Mouse (Mus musculus): ENCODE data around the gene Frmd5. TPM values are rescaled to one million over a fixed set of nuclear protein-coding genes. Genes with fewer than 3 reads are reported as not detected.

Gene Frmd5
- polyA plus RNA-seq, 1 experiment from 2014 or later = 27.9 TPM

- Histone ChIP-seq H3K27ac (ENCODE audit: low read length) (no peak overlapping the region), H3K4me2 (ENCODE audit: low read length) (no peak overlapping the region), H3K4me3 (ENCODE audit: low read depth, low read length) (no peak overlapping the region), H3K9me3 (replicated peaks; ENCODE audit: control insufficient read depth, low read length, poor library complexity, severe bottlenecking) (no peaks in the 10 kb centered on the region), H3K4me1 (ENCODE audit: control insufficient read depth, insufficient read depth, low read length) (peaks cover under 1% of the 10 kb centered on the region; the same call in 1 of the 2 replicates), H3K27me3 (ENCODE audit: control insufficient read depth, insufficient read depth, low read depth, low read length) (no peaks in the 10 kb centered on the region), H3K36me3 (ENCODE audit: control insufficient read depth, insufficient read depth, low read length) (no peaks in the 10 kb centered on the region), H3K9ac (ENCODE audit: low read depth, low read length) (no peak overlapping the region)
- no peak for ATAC-seq
- WGBS = 96% methylated on average over 1 of the region's 1 CpGs
Measured at GRCm38 (mm10) chr2:121756336-121756735, 50.6 kb downstream of the Frmd5 start.

DNA sequence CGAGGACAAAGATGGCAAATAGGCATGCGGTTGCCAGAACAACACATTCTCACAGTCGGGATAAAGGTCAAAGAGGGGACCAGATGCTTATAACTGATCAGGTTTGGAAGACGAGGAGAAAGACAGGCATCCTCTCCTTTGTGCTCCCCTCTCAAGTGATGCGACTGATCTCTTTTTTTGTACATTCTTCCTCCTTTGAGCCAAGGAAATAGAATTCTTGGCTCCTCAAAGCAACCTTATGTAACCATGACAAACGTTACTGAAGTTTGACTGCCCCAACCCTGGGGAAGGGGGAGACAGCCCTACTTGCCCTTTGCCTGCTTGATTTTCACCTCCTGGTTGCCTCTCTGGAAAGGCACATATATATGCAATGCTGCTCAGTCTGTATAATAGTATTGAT, 51.8 kb downstream of the Frmd5 start:
- Histone ChIP-seq H3K9me3 (replicated peaks; ENCODE audit: control insufficient read depth, low read length, poor library complexity, severe bottlenecking) (no peaks in the 10 kb centered on the region), H3K36me3 (ENCODE audit: control insufficient read depth, insufficient read depth, low read length) (no peaks in the 10 kb centered on the region), H3K27ac (ENCODE audit: low read length) (no peak overlapping the region), H3K4me1 (ENCODE audit: control insufficient read depth, insufficient read depth, low read length) (peaks cover 2% of the 10 kb centered on the region; the same call in 1 of the 2 replicates), H3K9ac (ENCODE audit: low read depth, low read length) (no peak overlapping the region), H3K4me2 (ENCODE audit: low read length) (no peak overlapping the region), H3K4me3 (ENCODE audit: low read depth, low read length) (no peak overlapping the region), H3K27me3 (ENCODE audit: control insufficient read depth, insufficient read depth, low read depth, low read length) (no peaks in the 10 kb centered on the region)
- ATAC-seq = no peak
- WGBS = 8% methylated on average over 6 of the region's 6 CpGs

- peaks cover 5% of the 10 kb centered on the region for H3K9me3 ChIP-seq (replicated peaks; ENCODE audit: control insufficient read depth, low read length, poor library complexity, severe bottlenecking)
- no peak overlapping the region for H3K9ac ChIP-seq (ENCODE audit: low read depth, low read length)
- peaks cover 2% of the 10 kb centered on the region; the same call in 1 of the 2 replicates for H3K4me1 ChIP-seq (ENCODE audit: control insufficient read depth, insufficient read depth, low read length)
- H3K27me3 ChIP-seq (ENCODE audit: control insufficient read depth, insufficient read depth, low read depth, low read length) = no peaks in the 10 kb centered on the region
- 87% methylated on average over 6 of the region's 6 CpGs for WGBS
- no peak for ATAC-seq
- no peaks in the 10 kb centered on the region for H3K36me3 ChIP-seq (ENCODE audit: control insufficient read depth, insufficient read depth, low read length)
- no peak overlapping the region for H3K4me2 ChIP-seq (ENCODE audit: low read length)
- no peak overlapping the region for H3K4me3 ChIP-seq (ENCODE audit: low read depth, low read length)
- H3K27ac ChIP-seq (ENCODE audit: low read length) = no peak overlapping the region
Measured at GRCm38 (mm10) chr2:121750121-121750520, 56.8 kb downstream of the Frmd5 start.

GRCm38 (mm10) chr2:121741151-121741550, 65.7 kb downstream of the Frmd5 start:
- Histone ChIP-seq H3K9me3 (replicated peaks; ENCODE audit: control insufficient read depth, low read length, poor library complexity, severe bottlenecking) (peaks cover 2% of the 10 kb centered on the region; the same call in 1 of the 2 replicates), H3K27ac (ENCODE audit: low read length) (no peak overlapping the region), H3K36me3 (ENCODE audit: control insufficient read depth, insufficient read depth, low read length) (no peaks in the 10 kb centered on the region), H3K4me3 (ENCODE audit: low read depth, low read length) (no peak overlapping the region), H3K9ac (ENCODE audit: low read depth, low read length) (no peak overlapping the region), H3K4me1 (ENCODE audit: control insufficient read depth, insufficient read depth, low read length) (no peaks in the 10 kb centered on the region), H3K27me3 (ENCODE audit: control insufficient read depth, insufficient read depth, low read depth, low read length) (no peaks in the 10 kb centered on the region), H3K4me2 (ENCODE audit: low read length) (no peak overlapping the region)
- WGBS = 95% methylated on average over 2 of the region's 2 CpGs
- ATAC-seq = no peak

DNA sequence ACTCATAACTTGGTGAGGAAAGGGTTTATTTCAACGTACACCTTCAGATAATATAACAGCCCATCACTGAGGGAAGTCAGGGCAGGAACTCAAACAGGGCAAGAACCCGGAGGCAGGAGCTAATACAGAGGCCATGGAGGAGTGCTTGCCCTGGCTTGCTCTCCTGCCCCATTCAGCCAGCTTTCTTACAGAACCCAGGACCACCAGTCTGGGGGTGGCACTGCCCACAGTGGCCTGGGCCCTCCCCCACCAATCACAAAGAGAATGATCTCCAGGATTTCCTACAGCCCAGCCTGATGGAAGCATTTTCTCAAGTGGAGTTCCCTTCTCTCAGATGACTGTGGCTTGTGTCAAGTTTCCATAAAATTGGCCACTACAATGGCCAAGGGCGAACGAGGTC, 67.5 kb downstream of the Frmd5 start:
- no peak for ATAC-seq
- 96% methylated on average over 4 of the region's 4 CpGs for WGBS
- no peak overlapping the region for H3K27ac ChIP-seq (ENCODE audit: low read length)
- no peaks in the 10 kb centered on the region for H3K4me1 ChIP-seq (ENCODE audit: control insufficient read depth, insufficient read depth, low read length)
- no peak overlapping the region for H3K9ac ChIP-seq (ENCODE audit: low read depth, low read length)
- H3K4me2 ChIP-seq (ENCODE audit: low read length) = no peak overlapping the region
- H3K27me3 ChIP-seq (ENCODE audit: control insufficient read depth, insufficient read depth, low read depth, low read length) = no peaks in the 10 kb centered on the region
- H3K9me3 ChIP-seq (replicated peaks; ENCODE audit: control insufficient read depth, low read length, poor library complexity, severe bottlenecking) = no peaks in the 10 kb centered on the region
- no peaks in the 10 kb centered on the region for H3K36me3 ChIP-seq (ENCODE audit: control insufficient read depth, insufficient read depth, low read length)
- H3K4me3 ChIP-seq (ENCODE audit: low read depth, low read length) = no peak overlapping the region

DNA sequence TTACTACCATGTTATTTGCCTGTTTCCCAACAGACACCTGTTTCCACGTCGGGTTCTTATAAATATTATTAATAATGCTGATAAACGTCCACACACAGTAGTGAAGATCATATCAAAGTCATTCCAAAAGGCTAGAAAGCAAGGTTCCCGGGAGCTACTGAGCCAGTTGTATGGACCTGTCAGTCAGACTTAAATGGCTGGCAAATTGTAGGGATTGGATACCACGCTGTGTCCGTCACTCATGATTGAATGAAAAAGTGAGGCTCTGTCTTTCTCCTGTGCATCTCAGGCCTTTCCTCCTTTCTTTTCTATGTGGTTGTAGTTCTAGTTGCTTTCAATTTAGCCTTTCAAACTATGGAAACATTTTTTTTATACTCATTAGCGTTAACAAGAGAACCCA, 73.5 kb downstream of the Frmd5 start:
- Histone ChIP-seq H3K27me3 (ENCODE audit: control insufficient read depth, insufficient read depth, low read depth, low read length) (no peaks in the 10 kb centered on the region), H3K4me1 (ENCODE audit: control insufficient read depth, insufficient read depth, low read length) (0 out of 2 replicates have a peak, but pooled peaks cover 2% of the 10 kb centered on the region), H3K27ac (ENCODE audit: low read length) (no peak overlapping the region), H3K9ac (ENCODE audit: low read depth, low read length) (no peak overlapping the region), H3K4me2 (ENCODE audit: low read length) (no peak overlapping the region), H3K9me3 (replicated peaks; ENCODE audit: control insufficient read depth, low read length, poor library complexity, severe bottlenecking) (no peaks in the 10 kb centered on the region), H3K4me3 (ENCODE audit: low read depth, low read length) (no peak overlapping the region), H3K36me3 (ENCODE audit: control insufficient read depth, insufficient read depth, low read length) (no peaks in the 10 kb centered on the region)
- whole genome bisulfite sequencing = 43% methylated on average over 7 of the region's 7 CpGs
- ATAC-seq = no peak

DNA sequence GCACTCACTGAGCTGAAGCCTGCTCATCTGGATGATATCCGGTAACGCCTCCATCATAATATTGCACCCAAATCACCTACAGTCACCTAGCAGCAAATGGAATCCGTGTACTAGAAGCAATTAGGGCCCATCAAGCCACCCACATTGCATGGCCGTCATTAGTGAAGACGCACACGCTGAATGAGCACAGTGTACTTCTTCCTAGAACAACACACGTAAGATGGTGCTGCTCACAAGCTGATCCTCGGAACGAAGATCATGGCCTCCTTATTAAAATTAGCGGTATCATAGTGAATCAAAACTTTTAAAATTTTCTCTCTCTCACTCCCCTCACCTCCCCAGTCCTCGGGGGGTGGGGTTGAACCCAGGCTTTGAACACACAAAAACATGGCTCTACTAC, 76.4 kb downstream of the Frmd5 start:
- Histone ChIP-seq H3K9ac (ENCODE audit: low read depth, low read length) (no peak overlapping the region), H3K4me2 (ENCODE audit: low read length) (no peak overlapping the region), H3K4me3 (ENCODE audit: low read depth, low read length) (no peak overlapping the region), H3K4me1 (ENCODE audit: control insufficient read depth, insufficient read depth, low read length) (0 out of 2 replicates have a peak, but pooled peaks cover 2% of the 10 kb centered on the region), H3K27ac (ENCODE audit: low read length) (no peak overlapping the region), H3K36me3 (ENCODE audit: control insufficient read depth, insufficient read depth, low read length) (no peaks in the 10 kb centered on the region), H3K27me3 (ENCODE audit: control insufficient read depth, insufficient read depth, low read depth, low read length) (no peaks in the 10 kb centered on the region), H3K9me3 (replicated peaks; ENCODE audit: control insufficient read depth, low read length, poor library complexity, severe bottlenecking) (no peaks in the 10 kb centered on the region)
- WGBS = 95% methylated on average over 11 of the region's 11 CpGs
- ATAC-seq = no peak

DNA sequence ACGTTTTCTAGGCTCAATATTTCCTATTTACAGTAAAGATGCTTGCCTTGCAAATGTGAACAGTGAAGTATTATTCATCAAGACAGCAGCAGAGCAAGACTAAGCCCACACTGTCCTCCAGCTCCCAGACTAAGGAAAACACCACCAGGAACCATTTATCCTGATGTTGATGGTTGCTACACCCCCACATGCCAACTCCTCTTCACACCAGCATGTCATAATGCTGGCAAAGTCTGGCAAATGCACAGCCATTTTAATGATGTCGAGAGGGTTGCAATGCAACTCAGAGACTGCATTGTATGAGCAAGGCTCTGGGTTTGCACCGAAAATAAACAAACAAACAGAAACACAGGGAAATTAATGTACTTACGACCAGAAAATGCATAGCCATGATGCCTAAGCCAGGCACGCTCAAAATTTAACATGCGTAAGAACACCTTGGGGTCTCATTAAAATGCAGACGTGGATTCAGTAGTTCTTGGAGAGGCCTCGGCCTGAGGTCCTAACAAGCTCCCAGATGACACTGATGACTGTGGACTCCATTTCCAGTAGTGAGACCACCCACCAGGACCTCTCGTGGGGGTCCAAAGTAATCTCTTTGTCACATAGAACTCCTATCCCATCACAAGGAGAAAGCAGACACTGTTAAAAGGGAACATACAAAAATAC, 77.8 kb downstream of the Frmd5 start:
- WGBS = 69% methylated on average over 9 of the region's 9 CpGs
- Histone ChIP-seq H3K4me2 (ENCODE audit: low read length) (no peak overlapping the region), H3K36me3 (ENCODE audit: control insufficient read depth, insufficient read depth, low read length) (no peaks in the 10 kb centered on the region), H3K4me1 (ENCODE audit: control insufficient read depth, insufficient read depth, low read length) (0 out of 2 replicates have a peak, but pooled peaks cover 2% of the 10 kb centered on the region), H3K9me3 (replicated peaks; ENCODE audit: control insufficient read depth, low read length, poor library complexity, severe bottlenecking) (no peaks in the 10 kb centered on the region), H3K27me3 (ENCODE audit: control insufficient read depth, insufficient read depth, low read depth, low read length) (no peaks in the 10 kb centered on the region), H3K9ac (ENCODE audit: low read depth, low read length) (no peak overlapping the region), H3K4me3 (ENCODE audit: low read depth, low read length) (no peak overlapping the region), H3K27ac (ENCODE audit: low read length) (no peak overlapping the region)
- ATAC-seq = no peak

GRCm38 (mm10) chr2:121724866-121725265, 82.0 kb downstream of the Frmd5 start:
- Histone ChIP-seq H3K9me3 (replicated peaks; ENCODE audit: control insufficient read depth, low read length, poor library complexity, severe bottlenecking) (no peaks in the 10 kb centered on the region), H3K27ac (ENCODE audit: low read length) (no peak overlapping the region), H3K27me3 (ENCODE audit: control insufficient read depth, insufficient read depth, low read depth, low read length) (no peaks in the 10 kb centered on the region), H3K4me1 (ENCODE audit: control insufficient read depth, insufficient read depth, low read length) (0 out of 2 replicates have a peak, but pooled peaks cover 2% of the 10 kb centered on the region), H3K9ac (ENCODE audit: low read depth, low read length) (no peak overlapping the region), H3K4me3 (ENCODE audit: low read depth, low read length) (no peak overlapping the region), H3K36me3 (ENCODE audit: control insufficient read depth, insufficient read depth, low read length) (no peaks in the 10 kb centered on the region), H3K4me2 (ENCODE audit: low read length) (no peak overlapping the region)
- 87% methylated on average over 4 of the region's 4 CpGs for WGBS
- no peak for ATAC-seq

Measured in midbrain, embryonic 16.5 days (tissue).